Mouse (Mus musculus) hindbrain, embryonic 14.5 days (tissue): ENCODE measurements around the gene Ces5a. TPM values are rescaled to one million over a fixed set of nuclear protein-coding genes. Genes with fewer than 3 reads are reported as not detected.

ENCODE experiments used
- ATAC-seq: fragments of 200-750 bp; cut with Nextera tagmentation; 2 replicates; pipeline ENCODE4 v1.8.0; 2017; ENCODE audit warnings: moderate number of reproducible peaks, mild to moderate bottlenecking, moderate TSS enrichment, moderate library complexity; ENCODE audit not compliant: low FRiP score
- DNase-seq: peaks from one replicate; pipeline ENCODE4 v3.0.0-alpha.2; 2015; ENCODE audit warnings: low spot score
- H3K27ac ChIP-seq: fragments of 300-500 bp; sonication (generic); 2 replicates; pipeline ENCODE4 v1.5.1; 2014; ENCODE audit warnings: mild to moderate bottlenecking, moderate library complexity
- H3K27me3 ChIP-seq: fragments of 300-500 bp; sonication (generic); 2 replicates; pipeline ENCODE4 v1.6.1; 2014; ENCODE audit warnings: mild to moderate bottlenecking, low read length, mixed read lengths; ENCODE audit not compliant: control insufficient read depth, insufficient read depth
- H3K36me3 ChIP-seq: fragments of 300-500 bp; sonication (generic); replicated peaks from 2 replicates; pipeline ENCODE4 v1.6.1; 2014; ENCODE audit not compliant: control insufficient read depth, insufficient read depth
- H3K4me1 ChIP-seq: fragments of 300-500 bp; sonication (generic); replicated peaks from 2 replicates; pipeline ENCODE4 v1.6.1; 2014; ENCODE audit warnings: antibody characterized with exemption, low read length, mixed read lengths; ENCODE audit not compliant: control insufficient read depth, insufficient read depth
- H3K4me2 ChIP-seq: fragments of 300-500 bp; sonication (generic); replicated peaks from 2 replicates; pipeline ENCODE4 v1.6.1; 2014; ENCODE audit warnings: mild to moderate bottlenecking, moderate library complexity
- H3K4me3 ChIP-seq: fragments of 300-500 bp; sonication (generic); replicated peaks from 2 replicates; pipeline ENCODE4 v1.5.1; 2014; ENCODE audit warnings: mild to moderate bottlenecking, low read length
- H3K9ac ChIP-seq: fragments of 300-500 bp; sonication (generic); 2 replicates; pipeline ENCODE4 v1.6.1; 2014
- H3K9me3 ChIP-seq: fragments of 300-500 bp; sonication (generic); 2 replicates; pipeline ENCODE4 v1.6.1; 2016; ENCODE audit warnings: low read length; ENCODE audit not compliant: control insufficient read depth
- WGBS: fragments of 180-500 bp; shearing (Covaris S2); extraction: QIAGEN DNeasy Blood & Tissue Kit; methylation state at CpG from one replicate; pipeline ENCODE4 v1.1.7; 2014; 5-methylcytosine and 5-hydroxymethylcytosine counted together
- polyA plus RNA-seq: library from polyadenylated mRNA; unstranded; fragments of >200 nt; fragmentation: Nextera tagmentation; extraction: Ambion mirVana; gene quantifications from 2 replicates; pipeline ENCODE4 v1.2.1, GENCODE M21; 2014

Ces5a gene
- polyA plus RNA-seq, 1 experiment from 2014 or later, result 0.56 TPM

DNA sequence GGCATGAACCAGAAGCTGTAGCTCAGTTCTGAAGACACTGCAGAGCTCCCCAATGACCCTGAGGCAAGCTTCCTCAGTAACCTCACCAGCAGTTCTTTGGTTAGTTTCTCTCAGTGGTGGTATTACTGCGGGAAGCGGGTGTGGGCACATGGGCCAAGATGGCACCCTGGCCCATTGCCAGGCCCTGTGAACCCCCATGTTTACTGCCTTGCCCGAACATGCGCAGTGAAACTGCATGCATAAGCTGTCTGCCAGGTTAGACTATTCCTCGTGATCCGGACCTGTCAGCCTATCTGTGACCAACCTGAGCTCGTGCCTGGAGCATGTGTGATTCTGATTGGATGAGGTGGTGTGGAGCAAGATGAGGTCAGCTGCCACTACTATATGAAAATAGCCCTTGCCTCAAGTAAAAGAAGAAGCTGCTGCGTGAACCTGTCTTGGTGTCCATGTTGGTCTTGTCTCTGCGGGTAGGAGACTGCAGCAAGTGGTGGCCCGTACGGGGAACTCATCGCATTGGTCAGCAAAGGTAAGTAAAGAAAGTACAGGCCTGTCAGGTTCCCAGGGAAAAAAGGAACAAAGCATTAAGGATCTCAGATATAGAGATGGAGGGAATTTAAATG lies 81.3 kb downstream of the Ces5a start:
- Histone ChIP-seq H3K27me3 (no peaks in the 10 kb centered on the region), H3K4me3 (no peak overlapping the region), H3K4me1 (no peaks in the 10 kb centered on the region), H3K9ac (no peak overlapping the region), H3K36me3 (no peaks in the 10 kb centered on the region), H3K9me3 (no peaks in the 10 kb centered on the region), H3K4me2 (no peak overlapping the region), H3K27ac (no peak overlapping the region)
- no peak for DNase-seq
- ATAC-seq, result no peak
- WGBS, result 97% methylated on average over 12 of the region's 12 CpGs

Other genes starting within 250 kb of the Ces5a start
- gene Ces1g, start 198.5 kb downstream of the Ces5a start, polyA plus RNA-seq, result not detected in 2 replicates
- not detected in 2 replicates for gene Ces1h, start 156.1 kb downstream of the Ces5a start, polyA plus RNA-seq